Mouse (Mus musculus): ENCODE measurements at regions not wholly inside any gene's neighbourhood (a gene's known extent, or its start where the extent isn't known, plus 50 kb on each side); places are given as distances from the start of the nearest gene placed in this dataset.

- DNase-seq (ENCODE audit: low spot score in 2 of 2), result no peak
Observed at GRCm38 (mm10) chr3:38046611-38047010, 322.3 kb upstream of the Gm5148 start.

DNA sequence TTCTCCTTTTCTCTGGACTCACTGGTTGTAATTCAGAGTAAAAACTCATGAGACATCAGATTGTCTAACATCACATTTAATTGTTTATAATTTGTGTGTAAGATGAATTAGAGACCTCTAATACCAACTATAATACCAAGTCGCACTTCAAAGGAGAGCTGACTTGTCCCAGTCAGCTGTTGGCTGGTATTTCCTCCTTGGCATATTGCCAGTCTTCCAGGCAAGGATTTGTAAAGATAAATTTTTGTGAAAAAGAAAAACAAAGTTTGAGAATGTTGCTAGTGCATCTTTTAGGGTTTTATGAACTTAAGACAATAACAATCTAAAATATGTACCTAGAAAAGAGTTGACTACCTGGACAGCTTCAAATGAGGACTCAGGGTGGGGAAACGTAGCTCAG is 321.7 kb upstream of the Gm5148 start:
- no peak for DNase-seq (ENCODE audit: low spot score in 2 of 2)

DNA sequence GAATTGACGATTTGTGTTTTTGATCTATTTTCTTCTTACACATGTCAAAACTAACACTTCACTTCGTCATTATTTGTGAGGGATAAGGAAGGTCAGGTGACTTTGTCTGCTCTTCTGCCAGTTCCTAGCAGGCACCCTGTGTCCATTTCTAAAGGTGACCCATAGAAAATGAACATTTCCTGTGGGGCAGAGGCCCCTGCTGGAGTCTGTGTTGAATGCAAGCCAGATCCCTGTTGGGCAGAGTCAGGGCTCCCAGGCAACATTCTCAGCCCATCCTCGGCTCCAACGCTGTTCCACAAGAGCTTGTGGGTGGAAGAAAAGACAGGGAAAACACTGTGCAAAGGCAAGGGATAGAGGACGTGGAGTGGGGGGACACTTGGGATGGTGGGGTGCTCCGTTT is 321.2 kb upstream of the Gm5148 start:
- DNase-seq (ENCODE audit: low spot score in 2 of 2), result no peak

DNA sequence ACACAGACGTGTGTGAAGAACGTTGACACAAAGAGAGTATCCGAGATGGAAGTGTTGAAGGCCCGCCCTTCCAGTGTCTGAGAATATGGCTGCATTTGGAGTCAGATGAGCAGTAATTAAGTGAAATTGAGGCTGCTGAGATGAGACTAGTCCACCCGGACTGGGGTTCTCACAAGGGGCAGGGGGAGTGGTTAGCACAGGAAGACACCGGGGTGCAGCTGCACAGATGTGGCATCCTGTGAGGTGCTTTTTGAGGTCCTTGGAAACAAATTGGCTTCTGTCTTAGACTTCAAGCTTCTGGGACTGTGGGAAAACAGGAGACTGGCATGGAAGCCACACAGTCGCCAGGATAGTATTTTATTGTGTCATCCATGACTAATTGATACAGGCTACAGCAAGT is 320.0 kb upstream of the Gm5148 start:
- no peak for DNase-seq (ENCODE audit: low spot score in 2 of 2)

- DNase-seq (ENCODE audit: low spot score in 2 of 2), result no peak
Observed at GRCm38 (mm10) chr3:38042614-38043013, 318.3 kb upstream of the Gm5148 start.

GRCm38 (mm10) chr3:38036131-38036530 is 311.8 kb upstream of the Gm5148 start:
- no peak for DNase-seq (ENCODE audit: low spot score in 2 of 2)

DNA sequence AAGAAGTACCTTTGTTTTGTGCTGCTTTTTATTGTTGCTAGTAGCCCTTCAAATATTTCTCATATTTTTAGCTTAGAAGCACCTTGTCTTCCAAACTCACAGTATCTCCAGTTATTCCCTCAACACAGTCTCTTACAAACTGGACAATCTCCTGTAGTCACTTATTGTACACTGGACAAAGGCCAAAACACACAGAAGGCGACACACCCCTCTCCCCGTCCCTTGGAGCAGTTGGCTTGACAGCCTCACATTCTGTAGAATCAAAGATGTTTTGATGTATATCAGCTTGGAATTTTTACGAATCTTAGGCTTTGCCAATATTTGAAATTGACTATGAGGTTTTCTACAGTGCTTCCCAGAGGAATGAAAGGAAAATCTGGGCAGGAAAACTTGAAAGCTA is 309.8 kb upstream of the Gm5148 start:
- DNase-seq (ENCODE audit: low spot score in 2 of 2), result no peak

DNA sequence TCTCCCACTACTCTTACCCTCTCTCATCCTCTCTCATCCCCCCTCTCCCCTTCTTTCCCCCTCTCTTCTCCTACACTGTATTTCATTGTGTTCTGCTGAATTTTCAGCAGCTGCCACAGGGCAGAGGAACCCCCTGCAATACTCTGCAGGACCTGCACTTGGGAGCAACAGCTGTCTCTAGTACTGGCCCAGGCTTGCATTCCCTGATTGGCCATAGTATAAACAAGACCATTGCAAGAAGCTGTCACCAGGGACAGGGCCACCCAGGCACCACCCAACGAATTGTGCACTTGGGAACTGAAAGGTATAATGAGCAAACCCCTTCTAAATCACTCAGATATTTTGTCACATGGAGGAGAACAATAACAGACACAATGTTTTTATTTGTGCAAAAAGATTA is 290.5 kb upstream of the Gm5148 start:
- DNase-seq (ENCODE audit: low spot score in 2 of 2), result no peak

GRCm38 (mm10) chr3:38009168-38009567 is 284.9 kb upstream of the Gm5148 start:
- no peak for DNase-seq (ENCODE audit: low spot score in 2 of 2)

GRCm38 (mm10) chr3:38008321-38008720 is 284.0 kb upstream of the Gm5148 start:
- no peak for DNase-seq (ENCODE audit: low spot score in 2 of 2)

GRCm38 (mm10) chr3:38007626-38008025 is 283.3 kb upstream of the Gm5148 start:
- no peak for DNase-seq (ENCODE audit: low spot score in 2 of 2)

- no peak for DNase-seq (ENCODE audit: low spot score in 2 of 2)
Observed at GRCm38 (mm10) chr3:38002275-38002674, 278.0 kb upstream of the Gm5148 start.

GRCm38 (mm10) chr3:37999779-38000178 is 275.5 kb upstream of the Gm5148 start:
- DNase-seq (ENCODE audit: low spot score in 2 of 2), result no peak

DNA sequence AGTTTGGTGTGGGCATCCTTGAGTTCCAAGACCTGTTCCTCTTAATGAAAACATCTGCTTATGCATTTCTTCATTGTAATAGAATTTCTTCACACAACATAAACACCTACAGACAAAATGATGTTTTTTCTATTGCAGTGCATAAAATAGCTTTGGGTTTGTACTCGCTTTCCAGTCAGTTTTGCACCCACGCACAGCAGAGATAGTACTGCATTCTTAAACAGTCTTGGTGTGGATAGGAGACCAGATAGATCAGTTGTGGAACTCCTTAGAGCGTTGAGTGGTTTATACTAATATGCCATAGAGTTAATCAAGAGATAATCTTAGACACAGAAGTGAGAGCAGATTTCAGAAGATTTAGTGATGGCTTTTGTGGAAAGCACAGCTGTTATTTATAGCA is 273.7 kb upstream of the Gm5148 start:
- DNase-seq (ENCODE audit: low spot score in 2 of 2), result peak; percentile 31 to 39

DNA sequence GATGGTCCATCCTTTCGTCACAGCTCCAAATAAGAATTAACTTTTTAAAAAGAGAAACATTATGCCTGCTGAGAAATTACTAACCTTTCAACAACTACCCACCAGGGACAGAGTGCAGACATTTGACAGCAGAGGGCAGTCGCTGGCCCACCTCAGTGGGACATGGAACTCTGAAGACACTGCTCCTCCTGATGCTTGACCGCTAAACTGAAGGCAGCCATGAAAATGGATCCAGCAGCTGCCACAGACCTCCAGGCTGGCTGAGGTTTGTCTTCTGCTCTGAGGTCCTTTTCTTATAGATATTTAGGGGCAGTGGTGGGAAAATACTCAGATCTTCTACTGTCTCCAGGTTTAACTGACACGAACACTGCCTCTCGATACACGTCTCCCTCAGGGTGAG is 265.7 kb upstream of the Gm5148 start:
- no peak for DNase-seq (ENCODE audit: low spot score in 2 of 2)

- DNase-seq (ENCODE audit: low spot score in 2 of 2), result no peak
Observed at GRCm38 (mm10) chr3:37987775-37988505, 263.6 kb upstream of the Gm5148 start.

GRCm38 (mm10) chr3:37987007-37987774 is 262.9 kb upstream of the Gm5148 start:
- DNase-seq (ENCODE audit: low spot score in 2 of 2), result no peak

DNA sequence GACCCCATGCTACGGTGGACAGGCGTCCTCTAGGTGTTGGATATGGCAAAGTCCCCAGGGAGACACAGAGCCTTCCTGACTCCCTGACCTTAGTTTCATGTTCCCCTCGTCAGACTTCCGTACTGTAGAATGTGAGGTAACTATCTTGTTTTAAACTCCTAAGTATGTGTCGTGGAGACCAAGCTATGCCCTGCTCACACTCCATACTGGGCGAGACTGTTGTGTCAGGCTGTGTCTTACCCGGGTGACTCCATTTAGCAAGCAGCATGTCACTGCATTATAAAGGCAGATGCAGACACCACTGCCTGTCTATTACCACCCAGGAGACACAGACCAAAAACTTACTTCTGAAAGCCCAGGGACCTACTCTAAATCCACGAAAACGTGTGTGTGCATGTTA is 260.4 kb upstream of the Gm5148 start:
- no peak for DNase-seq (ENCODE audit: low spot score in 2 of 2)

GRCm38 (mm10) chr3:37981481-37982180 is 257.3 kb upstream of the Gm5148 start:
- no peak for DNase-seq (ENCODE audit: low spot score in 2 of 2)

GRCm38 (mm10) chr3:37979871-37980270 is 255.6 kb upstream of the Gm5148 start:
- DNase-seq (ENCODE audit: low spot score in 2 of 2), result no peak

DNA sequence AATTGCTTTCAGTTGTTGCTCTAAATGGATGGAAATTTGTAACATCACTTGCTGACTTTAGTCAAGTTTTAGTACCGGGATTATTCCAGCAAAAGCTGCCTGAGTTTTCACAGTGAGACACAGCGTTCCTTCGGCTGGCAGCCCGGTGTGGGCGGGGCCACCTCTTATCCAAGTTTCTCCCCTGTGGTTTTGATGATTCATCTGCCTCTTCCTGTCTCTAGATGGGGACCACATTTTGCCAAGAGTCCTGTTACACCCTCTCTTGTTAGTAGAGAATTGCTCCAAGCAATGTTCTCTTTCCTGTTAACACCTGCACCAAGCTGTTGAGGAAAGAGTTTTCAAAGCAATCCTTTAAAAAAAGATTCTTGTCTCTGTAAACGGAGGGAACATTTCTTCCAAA is 254.2 kb upstream of the Gm5148 start:
- DNase-seq (ENCODE audit: low spot score in 2 of 2), result peak; percentile 80 to 89

DNA sequence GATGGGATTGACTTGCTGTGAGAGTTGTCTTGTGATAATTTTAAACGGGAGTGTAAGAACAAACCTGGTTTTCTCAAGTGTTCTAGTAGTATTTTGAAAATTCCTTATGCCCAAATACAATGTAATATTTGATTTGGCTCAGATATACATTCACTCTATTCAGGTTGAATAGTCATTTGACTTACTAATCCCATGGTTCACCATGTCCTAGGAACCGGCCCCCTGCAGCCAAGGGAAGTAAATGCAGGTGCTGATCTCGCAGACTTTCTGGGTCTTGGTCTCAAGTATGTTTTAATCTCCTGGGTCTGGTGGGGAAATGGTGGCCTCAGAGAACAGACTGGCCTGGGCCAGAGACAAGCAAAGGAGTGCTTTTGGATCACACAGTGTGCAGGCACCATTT is 253.2 kb upstream of the Gm5148 start:
- no peak for DNase-seq (ENCODE audit: low spot score in 2 of 2)

DNA sequence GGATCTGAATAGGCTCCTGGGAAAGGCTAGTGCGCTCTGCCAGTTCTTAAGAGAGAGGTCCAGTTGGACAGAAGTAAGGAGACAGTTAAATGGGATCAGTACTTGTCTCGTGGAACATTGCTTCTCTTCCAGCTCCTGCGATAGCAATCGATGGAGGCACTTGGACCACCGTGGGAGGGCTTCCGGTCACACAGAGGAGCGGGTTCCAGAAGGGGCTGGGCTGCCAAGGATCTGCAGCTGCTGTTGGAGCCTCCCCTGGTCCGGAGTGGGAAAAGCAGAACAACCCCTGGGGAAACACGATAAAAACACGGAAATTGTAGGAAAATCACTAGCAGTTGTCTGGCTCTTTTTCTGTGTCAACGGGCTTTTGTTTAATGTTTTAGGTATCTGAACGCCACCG is 252.3 kb upstream of the Gm5148 start:
- DNase-seq (ENCODE audit: low spot score in 2 of 2), result peak; percentile 12 to 16

Data from right cerebral cortex, adult 2 months (tissue).